Mouse (Mus musculus) small intestine, adult 2 months (tissue): ENCODE results near the gene Susd6.

Experiments used
- CTCF ChIP-seq: fragments of 200-500 bp; IDR thresholded peaks from 2 replicates; pipeline ENCODE4 v1.5.1; 2012; ENCODE audit warnings: low read depth, mild to moderate bottlenecking, control low read depth, inconsistent platforms, low read length, moderate library complexity, mixed read lengths; ENCODE audit not compliant: insufficient replicate concordance, insufficient read length; ENCODE audit errors: extremely low read depth
- POLR2A ChIP-seq: fragments of 200-500 bp; IDR thresholded peaks from 2 replicates; pipeline ENCODE4 v1.6.1; 2012; ENCODE audit warnings: low read depth, mild to moderate bottlenecking, control low read depth, inconsistent platforms, low read length, moderate library complexity

GRCm38 (mm10) chr12:80924205-80924604 is 133.9 kb downstream of the Susd6 start:
- no peak for TF ChIP-seq POLR2A
- no peak for TF ChIP-seq CTCF
